Mouse (Mus musculus) layer of hippocampus, adult 2 months (tissue): ENCODE data around the gene Fzd4. TPM values are rescaled to one million over a fixed set of nuclear protein-coding genes. Genes with fewer than 3 reads are reported as not detected.
A peak's percentile ranks its signal among the peaks of the same experiment; 100 is the strongest.

Source experiments
- DNase-seq, 2 experiments: peaks; one replicate each; pipeline ENCODE4 v3.0.0; 2022; ENCODE audit warnings: low spot score in 2 of 2
- H3K27ac ChIP-seq: fragments of 200-600 bp; 2 replicates; pipeline ENCODE4 v1.8.1; 2022
- H3K4me3 ChIP-seq: fragments of 200-600 bp; 2 replicates; pipeline ENCODE4 v1.8.1; 2022; ENCODE audit warnings: mild to moderate bottlenecking
- CTCF ChIP-seq: fragments of 200-600 bp; conservative IDR thresholded peaks from 2 replicates; pipeline ENCODE4 v1.8.1; 2022; ENCODE audit warnings: antibody characterized with exemption, mild to moderate bottlenecking, moderate library complexity
- total RNA-seq, 2 experiments: library from RNA; stranded (reverse); gene quantifications; 2 replicates each; pipeline ENCODE4 v1.2.3; 2021

Gene Fzd4
- total RNA-seq, 2 experiments from 2014 or later: 6.1 to 7.2 TPM

DNA sequence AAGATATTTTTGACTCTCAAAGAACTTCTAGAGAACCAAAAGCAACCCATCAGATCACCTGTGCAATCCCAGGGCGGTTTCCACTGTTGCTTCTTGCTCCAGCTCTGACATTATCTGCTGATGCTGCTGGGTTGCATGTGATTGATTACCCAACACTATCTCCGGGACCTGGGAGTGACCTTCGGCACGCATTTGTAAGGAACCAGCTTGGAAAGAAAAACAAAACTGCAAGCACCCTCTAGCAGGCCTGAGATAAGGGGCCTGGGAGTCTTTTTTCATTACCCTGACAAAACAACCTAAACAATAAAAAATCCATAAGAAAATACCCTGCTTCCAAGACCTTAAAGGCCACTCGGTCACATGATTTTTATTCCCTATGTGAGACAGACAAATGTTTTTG, 19.0 kb downstream of the Fzd4 start:
- no peak for DNase-seq
- TF ChIP-seq CTCF: no peak

GRCm38 (mm10) chr7:89423688-89424255, 19.6 kb downstream of the Fzd4 start:
- DNase-seq: no peak
- Histone ChIP-seq H3K27ac (no peak overlapping the region), H3K4me3 (no peak overlapping the region)
- no peak for TF ChIP-seq CTCF

More for the DNA sequence above, 19.0 kb downstream of the Fzd4 start:
- no peak overlapping the region for H3K27ac ChIP-seq
- H3K4me3 ChIP-seq: no peak overlapping the region

- DNase-seq: no peak
- no peak overlapping the region for H3K4me3 ChIP-seq
- TF ChIP-seq CTCF: no peak
- H3K27ac ChIP-seq: no peak overlapping the region
These were observed 20.5 kb downstream of the Fzd4 start for GRCm38 (mm10) chr7:89424659-89425058.

GRCm38 (mm10) chr7:89425803-89426725, 21.9 kb downstream of the Fzd4 start:
- DNase-seq: no peak
- TF ChIP-seq CTCF: no peak
- Histone ChIP-seq H3K4me3 (no peak overlapping the region), H3K27ac (no peak overlapping the region)

GRCm38 (mm10) chr7:89427101-89427500, 22.9 kb downstream of the Fzd4 start:
- DNase-seq: no peak
- no peak overlapping the region for H3K27ac ChIP-seq
- H3K4me3 ChIP-seq: no peak overlapping the region
- no peak for TF ChIP-seq CTCF

DNA sequence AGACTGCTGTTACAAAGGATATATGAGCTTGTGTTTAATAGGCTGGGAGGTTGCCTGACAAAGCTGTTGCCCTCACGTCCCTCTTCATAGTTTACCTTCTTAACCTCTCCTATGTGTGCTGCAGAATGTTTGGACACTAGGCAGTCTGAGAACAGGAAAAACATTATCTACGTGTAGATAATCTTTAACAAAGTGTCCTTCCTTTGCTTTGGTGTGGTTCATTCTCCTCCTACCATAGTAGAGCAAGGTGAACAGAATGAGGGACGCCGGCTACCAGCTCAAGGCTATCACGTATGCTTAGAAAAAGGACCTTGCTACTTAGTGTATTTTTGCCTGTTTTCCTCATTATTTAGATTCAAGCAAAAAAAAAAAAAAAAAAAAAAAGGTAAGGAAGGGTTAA, 24.6 kb downstream of the Fzd4 start:
- Histone ChIP-seq H3K4me3 (no peak overlapping the region), H3K27ac (no peak overlapping the region)
- no peak for TF ChIP-seq CTCF
- DNase-seq: no peak

GRCm38 (mm10) chr7:89429326-89429725, 25.2 kb downstream of the Fzd4 start:
- no peak for DNase-seq

DNA sequence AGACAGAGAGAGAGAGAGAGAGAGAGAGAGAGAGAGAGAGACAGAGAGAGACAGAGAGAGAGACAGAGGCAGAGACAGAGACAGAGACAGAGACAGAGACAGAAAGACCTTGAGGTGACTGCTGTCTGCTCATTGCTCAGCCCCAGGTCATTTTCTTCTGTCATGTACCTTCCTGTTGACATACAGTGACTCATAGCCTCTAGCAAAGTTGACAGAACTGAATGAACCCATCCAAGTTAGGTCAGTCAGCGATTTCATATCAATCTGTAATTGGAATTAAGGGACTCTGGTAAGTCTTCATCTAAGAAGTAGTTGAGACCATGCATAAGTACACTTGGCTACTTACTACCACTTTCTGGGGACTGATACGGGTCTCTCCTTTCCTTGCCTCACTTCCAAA, 27.0 kb downstream of the Fzd4 start:
- TF ChIP-seq CTCF: no peak
- no peak for DNase-seq
- Histone ChIP-seq H3K27ac (no peak overlapping the region), H3K4me3 (no peak overlapping the region)

More at GRCm38 (mm10) chr7:89429326-89429725, 25.2 kb downstream of the Fzd4 start:
- Histone ChIP-seq H3K4me3 (no peak overlapping the region), H3K27ac (no peak overlapping the region)
- no peak for TF ChIP-seq CTCF

GRCm38 (mm10) chr7:89433193-89433892, 29.2 kb downstream of the Fzd4 start:
- H3K27ac ChIP-seq: no peak overlapping the region
- no peak for TF ChIP-seq CTCF
- DNase-seq: peak; percentile 19 to 28
- H3K4me3 ChIP-seq: no peak overlapping the region

DNA sequence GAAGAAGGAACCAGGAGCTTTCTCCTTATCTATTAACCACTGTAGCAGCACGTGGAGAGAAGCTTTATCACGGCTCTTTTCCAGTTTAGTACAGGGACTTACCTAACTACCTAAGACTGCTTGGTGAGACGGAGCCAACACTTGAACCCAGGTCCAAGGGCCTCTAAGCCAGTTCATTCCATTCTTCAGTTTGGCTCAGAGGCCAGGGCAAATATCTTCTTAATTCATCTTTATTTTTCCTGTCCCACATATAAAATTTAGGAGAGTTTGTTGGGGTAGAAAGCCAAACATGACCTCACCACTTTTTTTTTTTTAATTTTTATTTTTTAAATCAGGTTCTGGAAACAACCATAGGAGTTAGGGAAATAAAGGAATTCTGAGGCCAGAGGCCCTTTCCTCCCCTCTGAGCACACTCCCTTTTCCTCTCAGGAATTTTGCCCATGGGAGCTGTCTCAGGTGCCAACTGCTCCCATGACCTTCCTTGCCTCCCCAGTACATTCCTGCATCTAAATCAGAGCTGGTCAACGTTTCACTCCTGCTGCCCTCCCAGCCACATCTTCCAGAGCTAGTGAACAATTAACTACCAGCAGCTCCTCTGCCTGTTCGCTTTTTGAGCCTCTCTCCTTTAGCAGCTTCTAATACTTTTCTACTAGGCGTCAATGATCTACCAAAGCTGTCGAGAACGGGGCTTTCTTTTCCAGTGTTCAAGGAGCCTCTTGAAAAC, 29.9 kb downstream of the Fzd4 start:
- DNase-seq: no peak
- Histone ChIP-seq H3K27ac (no peak overlapping the region), H3K4me3 (no peak overlapping the region)
- no peak for TF ChIP-seq CTCF

DNA sequence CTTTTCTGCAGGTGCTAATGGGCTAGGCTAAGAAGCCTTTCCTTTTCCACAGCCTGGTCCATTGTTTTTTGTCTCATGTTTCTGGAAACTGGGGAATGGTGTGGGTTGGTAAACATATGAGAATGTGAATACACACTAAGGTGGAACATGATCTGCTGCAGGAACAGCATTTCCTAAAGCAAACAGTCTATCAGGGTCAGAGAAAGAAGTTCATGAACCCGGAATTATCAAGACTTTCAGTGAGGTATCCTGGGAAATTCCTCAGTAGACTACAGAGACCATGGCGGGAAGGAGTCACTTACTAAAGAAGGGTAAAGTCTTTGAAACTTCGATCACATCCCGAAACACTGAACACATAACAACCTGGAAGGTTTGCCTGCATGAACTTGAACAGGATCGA, 32.2 kb downstream of the Fzd4 start:
- TF ChIP-seq CTCF: no peak
- Histone ChIP-seq H3K27ac (no peak overlapping the region), H3K4me3 (no peak overlapping the region)
- DNase-seq: no peak

GRCm38 (mm10) chr7:89437589-89437988, 33.4 kb downstream of the Fzd4 start:
- H3K4me3 ChIP-seq: no peak overlapping the region
- peak; percentile 37 to 62 for DNase-seq
- no peak overlapping the region for H3K27ac ChIP-seq
- TF ChIP-seq CTCF: peak; percentile 87

DNA sequence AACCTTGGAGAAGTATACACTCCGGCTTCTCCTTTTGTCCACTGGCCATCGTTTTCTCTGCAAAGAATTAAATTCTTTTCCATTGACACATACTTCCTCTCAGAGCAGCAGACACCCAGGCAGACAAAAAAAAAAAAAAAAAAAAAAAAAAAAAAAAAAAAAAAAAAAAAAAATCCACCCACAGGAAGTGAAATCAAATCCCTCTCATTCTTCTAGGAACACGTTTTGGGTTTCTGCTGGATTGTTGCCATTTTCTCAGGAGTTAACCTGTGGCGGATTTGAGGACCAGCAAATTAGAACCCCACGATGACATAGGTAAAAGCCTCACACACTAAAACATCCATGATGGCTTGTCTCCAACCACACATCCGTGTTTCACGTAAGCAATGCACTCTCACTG, 37.1 kb downstream of the Fzd4 start:
- no peak overlapping the region for H3K4me3 ChIP-seq
- no peak for TF ChIP-seq CTCF
- DNase-seq: no peak
- H3K27ac ChIP-seq: no peak overlapping the region
